Mouse (Mus musculus): ENCODE measurements at regions not wholly inside any gene's neighbourhood (a gene's known extent, or its start where the extent isn't known, plus 50 kb on each side); places are given as distances from the start of the nearest gene placed in this dataset.

DNA sequence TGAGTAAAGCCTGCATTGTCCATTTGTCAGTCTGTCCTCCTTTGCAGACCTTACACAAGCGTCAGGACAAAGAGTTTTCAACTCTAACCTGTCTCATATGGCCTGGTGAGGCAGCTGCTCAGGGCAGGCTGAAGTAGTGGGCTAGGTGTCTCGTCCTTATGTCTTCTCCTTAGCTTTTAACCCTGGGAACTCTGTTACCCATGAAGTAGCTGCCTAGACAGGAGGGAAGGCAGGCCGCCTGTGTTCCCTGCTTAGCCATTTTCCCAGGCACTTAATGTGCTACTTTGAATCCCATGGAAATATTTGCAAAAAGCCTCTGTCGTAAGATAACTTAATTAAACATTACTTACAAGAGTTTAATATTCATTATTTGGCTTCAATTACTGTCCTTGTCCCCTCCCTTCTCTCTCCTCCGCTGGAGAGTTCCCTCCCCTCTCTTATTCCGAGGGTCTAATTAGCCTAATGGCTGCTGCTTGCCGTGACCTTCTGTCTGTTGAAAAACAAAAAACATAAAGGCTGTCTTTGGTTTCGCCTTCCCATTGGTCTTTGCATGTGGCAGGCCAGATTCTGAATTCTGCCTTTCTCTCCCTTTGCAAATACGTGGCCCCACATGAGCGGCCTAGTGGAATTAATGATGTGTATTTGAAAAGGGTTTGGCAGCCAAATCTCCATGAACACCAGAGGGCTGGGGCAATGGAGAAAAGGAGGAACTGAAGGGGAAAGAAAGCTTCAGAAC is 642.2 kb upstream of the Fam160b2 start:
- Histone ChIP-seq H3K36me3 (ENCODE audit: control insufficient read depth, insufficient read depth, low read length) (no peaks in the 10 kb centered on the region), H3K4me1 (ENCODE audit: control insufficient read depth, insufficient read depth, low read length) (peaks cover 8% of the 10 kb centered on the region), H3K9me3 (replicated peaks; ENCODE audit: control insufficient read depth, low read length, poor library complexity, severe bottlenecking) (no peaks in the 10 kb centered on the region), H3K4me2 (ENCODE audit: low read length) (no peak overlapping the region), H3K4me3 (ENCODE audit: low read depth, low read length) (no peak overlapping the region), H3K27me3 (ENCODE audit: control insufficient read depth, insufficient read depth, low read depth, low read length) (no peaks in the 10 kb centered on the region), H3K27ac (ENCODE audit: low read length) (no peak overlapping the region), H3K9ac (ENCODE audit: low read depth, low read length) (no peak overlapping the region)
- WGBS, result 9% methylated on average over 10 of the region's 10 CpGs
- ATAC-seq, result peak; percentile 85

DNA sequence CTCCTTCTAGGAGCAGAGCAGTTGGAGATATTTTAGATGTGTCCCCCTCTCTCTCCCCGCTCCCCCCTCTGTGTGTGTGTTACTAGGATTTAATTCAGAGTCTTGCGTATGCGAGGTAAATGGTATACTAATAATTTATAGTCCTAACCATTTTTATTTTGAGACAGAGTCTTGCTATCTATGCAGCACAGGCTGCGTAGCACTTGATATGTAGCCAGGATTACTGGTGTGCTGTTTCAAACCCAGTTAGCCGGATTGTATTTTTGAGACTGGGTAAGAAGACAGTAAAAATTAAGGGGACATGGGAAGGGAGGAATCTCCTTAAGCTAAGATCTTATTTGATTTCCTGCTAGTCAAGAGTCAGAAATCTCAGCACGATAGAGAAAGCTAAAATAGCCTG is 636.6 kb upstream of the Fam160b2 start:
- H3K9ac ChIP-seq (ENCODE audit: low read depth, low read length), result no peak overlapping the region
- ATAC-seq, result no peak
- no peaks in the 10 kb centered on the region for H3K27me3 ChIP-seq (ENCODE audit: control insufficient read depth, insufficient read depth, low read depth, low read length)
- no peak overlapping the region for H3K4me3 ChIP-seq (ENCODE audit: low read depth, low read length)
- H3K27ac ChIP-seq (ENCODE audit: low read length), result no peak overlapping the region
- no peaks in the 10 kb centered on the region for H3K9me3 ChIP-seq (replicated peaks; ENCODE audit: control insufficient read depth, low read length, poor library complexity, severe bottlenecking)
- no peaks in the 10 kb centered on the region for H3K4me1 ChIP-seq (ENCODE audit: control insufficient read depth, insufficient read depth, low read length)
- WGBS, result 84% methylated on average over 6 of the region's 6 CpGs
- H3K36me3 ChIP-seq (ENCODE audit: control insufficient read depth, insufficient read depth, low read length), result no peaks in the 10 kb centered on the region
- H3K4me2 ChIP-seq (ENCODE audit: low read length), result no peak overlapping the region

DNA sequence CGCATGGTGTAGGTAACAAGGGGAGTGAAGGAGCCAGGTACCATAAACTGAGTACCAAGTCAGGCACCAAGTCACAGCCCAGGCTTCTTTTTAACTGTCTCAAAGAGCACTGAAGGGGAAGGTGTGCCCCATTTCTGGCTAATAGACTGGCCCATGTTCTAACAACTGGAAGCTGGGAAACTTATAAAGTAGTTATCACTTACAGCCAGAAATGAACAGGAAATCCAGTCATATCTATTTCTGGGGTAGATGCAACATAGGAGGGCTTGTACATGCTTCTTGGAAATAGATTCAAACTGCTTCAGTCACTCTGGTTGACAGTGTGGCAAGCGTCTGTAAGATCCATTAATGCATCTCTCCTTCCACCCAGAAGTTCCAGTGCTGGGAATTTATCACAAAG is 635.3 kb upstream of the Fam160b2 start:
- Histone ChIP-seq H3K4me1 (ENCODE audit: control insufficient read depth, insufficient read depth, low read length) (no peaks in the 10 kb centered on the region), H3K36me3 (ENCODE audit: control insufficient read depth, insufficient read depth, low read length) (no peaks in the 10 kb centered on the region), H3K27ac (ENCODE audit: low read length) (no peak overlapping the region), H3K27me3 (ENCODE audit: control insufficient read depth, insufficient read depth, low read depth, low read length) (no peaks in the 10 kb centered on the region), H3K4me3 (ENCODE audit: low read depth, low read length) (no peak overlapping the region), H3K9ac (ENCODE audit: low read depth, low read length) (no peak overlapping the region), H3K4me2 (ENCODE audit: low read length) (no peak overlapping the region), H3K9me3 (replicated peaks; ENCODE audit: control insufficient read depth, low read length, poor library complexity, severe bottlenecking) (no peaks in the 10 kb centered on the region)
- WGBS, result 83% methylated on average over 2 of the region's 2 CpGs
- ATAC-seq, result no peak

DNA sequence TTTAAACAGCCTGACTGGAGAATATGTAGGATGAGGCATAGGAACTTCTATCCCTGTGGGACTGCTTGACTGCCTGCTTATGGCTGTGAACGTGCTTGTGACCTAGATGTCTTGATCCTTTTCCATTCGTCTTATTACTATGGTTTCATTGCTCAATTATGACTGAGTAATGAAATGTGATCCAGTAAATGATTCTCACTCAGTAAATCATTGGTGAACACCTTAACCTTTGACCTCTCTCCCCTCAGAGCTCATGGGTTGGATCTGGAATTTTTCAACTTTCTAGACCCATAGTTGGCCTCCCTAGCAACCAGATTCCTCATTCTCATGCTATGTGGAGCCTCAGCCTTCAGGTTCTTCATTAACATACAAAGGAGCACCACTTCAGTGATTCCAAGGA is 634.6 kb upstream of the Fam160b2 start:
- H3K27me3 ChIP-seq (ENCODE audit: control insufficient read depth, insufficient read depth, low read depth, low read length), result no peaks in the 10 kb centered on the region
- WGBS, result 72% methylated on average over 2 of the region's 2 CpGs
- H3K4me3 ChIP-seq (ENCODE audit: low read depth, low read length), result no peak overlapping the region
- no peak for ATAC-seq
- no peaks in the 10 kb centered on the region for H3K9me3 ChIP-seq (replicated peaks; ENCODE audit: control insufficient read depth, low read length, poor library complexity, severe bottlenecking)
- H3K9ac ChIP-seq (ENCODE audit: low read depth, low read length), result no peak overlapping the region
- H3K4me1 ChIP-seq (ENCODE audit: control insufficient read depth, insufficient read depth, low read length), result no peaks in the 10 kb centered on the region
- H3K4me2 ChIP-seq (ENCODE audit: low read length), result no peak overlapping the region
- H3K36me3 ChIP-seq (ENCODE audit: control insufficient read depth, insufficient read depth, low read length), result no peaks in the 10 kb centered on the region
- H3K27ac ChIP-seq (ENCODE audit: low read length), result no peak overlapping the region

DNA sequence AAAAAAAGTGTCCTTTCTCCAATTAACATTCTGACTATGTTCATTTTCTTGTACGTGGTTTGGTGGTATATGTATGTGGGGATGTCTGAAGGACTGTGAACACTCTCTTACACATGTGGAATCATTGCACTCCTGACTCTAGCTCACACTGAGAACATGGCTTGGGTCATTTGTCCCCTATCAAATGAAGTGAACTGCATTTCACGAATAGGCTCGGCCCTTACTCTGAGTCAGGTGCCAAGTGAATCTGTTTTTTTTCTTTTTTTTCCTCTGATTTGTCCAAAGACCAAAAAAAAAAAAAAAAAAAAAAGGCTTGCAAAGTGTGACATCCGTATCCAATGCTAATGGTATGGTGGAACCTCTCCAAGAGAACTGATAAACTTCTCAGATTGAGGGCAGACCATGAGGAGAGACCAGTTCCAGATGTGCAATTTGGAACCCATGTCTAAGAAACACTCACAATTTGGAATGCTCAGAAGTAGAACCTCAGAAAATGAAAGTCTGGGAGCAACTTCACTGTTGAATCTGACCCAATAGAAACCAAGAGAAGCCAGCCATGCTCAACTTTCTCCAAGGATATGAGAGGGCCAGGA is 631.7 kb upstream of the Fam160b2 start:
- 90% methylated on average over 4 of the region's 4 CpGs for WGBS
- no peak for ATAC-seq
- H3K4me1 ChIP-seq (ENCODE audit: control insufficient read depth, insufficient read depth, low read length), result no peaks in the 10 kb centered on the region
- no peak overlapping the region for H3K4me2 ChIP-seq (ENCODE audit: low read length)
- H3K9ac ChIP-seq (ENCODE audit: low read depth, low read length), result no peak overlapping the region
- no peaks in the 10 kb centered on the region for H3K9me3 ChIP-seq (replicated peaks; ENCODE audit: control insufficient read depth, low read length, poor library complexity, severe bottlenecking)
- H3K27me3 ChIP-seq (ENCODE audit: control insufficient read depth, insufficient read depth, low read depth, low read length), result no peaks in the 10 kb centered on the region
- no peak overlapping the region for H3K4me3 ChIP-seq (ENCODE audit: low read depth, low read length)
- H3K36me3 ChIP-seq (ENCODE audit: control insufficient read depth, insufficient read depth, low read length), result no peaks in the 10 kb centered on the region
- H3K27ac ChIP-seq (ENCODE audit: low read length), result no peak overlapping the region

DNA sequence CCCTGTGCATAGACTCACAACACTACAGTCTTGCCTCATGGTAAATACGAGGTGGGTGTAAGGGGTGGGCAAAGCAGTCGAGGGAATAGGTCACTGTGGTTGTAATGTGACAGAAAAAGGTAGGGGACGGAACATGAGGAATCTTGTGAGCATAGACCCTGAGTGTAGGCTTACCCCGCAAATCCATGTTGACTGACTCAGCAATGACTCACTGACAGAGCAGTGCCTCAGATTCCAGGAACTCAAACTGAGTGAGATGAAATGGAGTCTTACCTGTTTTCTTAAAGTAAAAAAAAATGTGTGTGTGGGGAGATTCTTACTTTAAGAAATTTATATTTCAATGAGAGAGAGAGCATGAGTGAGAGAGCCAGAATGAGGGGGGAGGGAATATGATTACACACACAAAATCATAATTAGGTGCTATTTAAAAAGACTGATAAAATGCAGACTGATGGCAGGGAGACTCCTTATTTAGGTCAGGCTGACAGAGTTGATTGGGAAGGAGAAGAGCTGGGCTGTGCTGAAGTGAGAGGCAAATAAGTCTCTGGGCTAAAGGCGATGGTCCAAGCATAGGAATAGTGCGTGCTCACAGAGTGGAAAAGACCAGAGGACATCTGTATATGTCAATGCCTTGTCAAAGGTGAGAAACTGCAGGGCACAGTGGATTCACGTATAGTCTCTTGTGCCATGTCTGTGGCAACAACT is 631.0 kb upstream of the Fam160b2 start:
- Histone ChIP-seq H3K9ac (ENCODE audit: low read depth, low read length) (no peak overlapping the region), H3K9me3 (replicated peaks; ENCODE audit: control insufficient read depth, low read length, poor library complexity, severe bottlenecking) (no peaks in the 10 kb centered on the region), H3K27me3 (ENCODE audit: control insufficient read depth, insufficient read depth, low read depth, low read length) (no peaks in the 10 kb centered on the region), H3K4me3 (ENCODE audit: low read depth, low read length) (no peak overlapping the region), H3K36me3 (ENCODE audit: control insufficient read depth, insufficient read depth, low read length) (no peaks in the 10 kb centered on the region), H3K4me1 (ENCODE audit: control insufficient read depth, insufficient read depth, low read length) (no peaks in the 10 kb centered on the region), H3K27ac (ENCODE audit: low read length) (no peak overlapping the region), H3K4me2 (ENCODE audit: low read length) (no peak overlapping the region)
- no peak for ATAC-seq
- 86% methylated on average over 7 of the region's 7 CpGs for WGBS

DNA sequence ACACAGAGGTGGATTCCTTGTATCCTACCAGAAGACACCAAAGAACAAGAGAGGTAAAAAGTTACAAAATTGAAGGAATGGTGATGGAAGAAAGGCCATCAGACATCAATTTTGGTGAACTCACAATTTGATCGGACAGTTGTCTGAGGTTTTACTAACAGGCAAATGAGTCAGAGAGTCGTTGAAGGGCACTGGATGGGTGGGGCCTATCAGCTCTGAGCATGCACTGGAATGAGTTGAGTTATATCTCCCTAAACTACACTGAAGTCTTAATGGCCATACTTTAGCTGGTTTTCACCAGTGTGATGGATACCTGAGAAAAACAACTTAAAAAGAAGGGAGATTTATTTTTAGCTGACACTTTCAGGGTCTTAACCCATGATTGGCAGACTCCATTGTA is 630.3 kb upstream of the Fam160b2 start:
- Histone ChIP-seq H3K9me3 (replicated peaks; ENCODE audit: control insufficient read depth, low read length, poor library complexity, severe bottlenecking) (no peaks in the 10 kb centered on the region), H3K4me3 (ENCODE audit: low read depth, low read length) (no peak overlapping the region), H3K36me3 (ENCODE audit: control insufficient read depth, insufficient read depth, low read length) (no peaks in the 10 kb centered on the region), H3K4me2 (ENCODE audit: low read length) (no peak overlapping the region), H3K4me1 (ENCODE audit: control insufficient read depth, insufficient read depth, low read length) (no peaks in the 10 kb centered on the region), H3K27ac (ENCODE audit: low read length) (no peak overlapping the region), H3K9ac (ENCODE audit: low read depth, low read length) (no peak overlapping the region), H3K27me3 (ENCODE audit: control insufficient read depth, insufficient read depth, low read depth, low read length) (no peaks in the 10 kb centered on the region)
- ATAC-seq, result no peak
- WGBS, result 91% methylated on average over 2 of the region's 2 CpGs

DNA sequence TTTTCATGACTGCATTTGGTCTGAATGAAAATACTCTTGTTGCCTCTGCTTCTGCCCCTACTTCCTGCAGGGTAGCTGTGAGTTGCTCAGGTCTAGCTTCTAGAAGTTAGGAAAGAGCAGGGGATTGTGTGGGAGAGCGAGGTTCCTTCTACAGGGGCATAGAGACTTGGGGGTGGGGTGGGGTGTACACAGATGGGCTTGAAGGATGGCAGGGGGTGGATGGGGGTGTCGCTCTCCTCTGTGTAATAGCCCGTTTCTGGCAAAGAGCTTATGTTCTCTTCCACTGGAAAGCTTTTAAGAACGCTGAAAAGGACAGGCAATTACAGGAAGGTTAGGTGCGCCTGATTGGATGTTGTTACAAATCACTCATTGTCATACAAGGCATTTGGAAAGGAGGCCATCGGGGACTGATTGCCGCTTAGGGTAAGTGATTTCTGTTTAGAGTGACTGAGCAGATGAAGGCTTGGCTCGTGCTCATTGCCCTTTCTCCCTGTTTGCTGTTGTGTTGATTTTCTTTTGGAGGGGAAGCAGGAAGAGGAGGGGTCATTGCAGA is 629.3 kb upstream of the Fam160b2 start:
- 75% methylated on average over 8 of the region's 8 CpGs for WGBS
- ATAC-seq, result no peak
- no peak overlapping the region for H3K4me3 ChIP-seq (ENCODE audit: low read depth, low read length)
- H3K4me2 ChIP-seq (ENCODE audit: low read length), result no peak overlapping the region
- no peaks in the 10 kb centered on the region for H3K27me3 ChIP-seq (ENCODE audit: control insufficient read depth, insufficient read depth, low read depth, low read length)
- H3K27ac ChIP-seq (ENCODE audit: low read length), result no peak overlapping the region
- no peaks in the 10 kb centered on the region for H3K9me3 ChIP-seq (replicated peaks; ENCODE audit: control insufficient read depth, low read length, poor library complexity, severe bottlenecking)
- no peak overlapping the region for H3K9ac ChIP-seq (ENCODE audit: low read depth, low read length)
- H3K36me3 ChIP-seq (ENCODE audit: control insufficient read depth, insufficient read depth, low read length), result no peaks in the 10 kb centered on the region
- no peaks in the 10 kb centered on the region for H3K4me1 ChIP-seq (ENCODE audit: control insufficient read depth, insufficient read depth, low read length)

DNA sequence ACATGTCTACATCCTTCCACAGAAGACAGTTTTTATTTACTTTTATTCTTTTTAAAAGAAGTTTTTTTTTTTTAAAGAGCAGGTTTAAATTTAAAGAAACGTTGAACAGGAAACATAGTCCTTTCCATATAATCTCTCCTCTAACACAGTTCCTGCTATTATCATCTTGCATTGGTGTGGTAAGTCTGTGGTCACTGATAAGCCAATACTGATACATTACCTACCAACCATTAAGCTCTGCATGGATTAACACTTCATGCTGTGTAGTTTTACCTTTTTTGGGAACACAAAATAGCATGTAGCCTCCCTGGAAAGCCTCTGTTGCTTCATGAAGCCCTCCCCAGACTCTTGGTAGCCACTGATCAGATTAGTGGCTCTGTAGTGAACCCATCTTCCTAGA is 617.4 kb upstream of the Fam160b2 start:
- Histone ChIP-seq H3K4me2 (ENCODE audit: low read length) (no peak overlapping the region), H3K9me3 (replicated peaks; ENCODE audit: control insufficient read depth, low read length, poor library complexity, severe bottlenecking) (no peaks in the 10 kb centered on the region)
- 90% methylated on average over 1 of the region's 1 CpGs for WGBS

More for the DNA sequence above, 617.4 kb upstream of the Fam160b2 start:
- no peak for ATAC-seq
- Histone ChIP-seq H3K36me3 (ENCODE audit: control insufficient read depth, insufficient read depth, low read length) (no peaks in the 10 kb centered on the region), H3K9ac (ENCODE audit: low read depth, low read length) (no peak overlapping the region), H3K4me3 (ENCODE audit: low read depth, low read length) (no peak overlapping the region), H3K4me1 (ENCODE audit: control insufficient read depth, insufficient read depth, low read length) (no peaks in the 10 kb centered on the region), H3K27ac (ENCODE audit: low read length) (no peak overlapping the region), H3K27me3 (ENCODE audit: control insufficient read depth, insufficient read depth, low read depth, low read length) (no peaks in the 10 kb centered on the region)
